Mouse (Mus musculus): ENCODE data around the gene Cd2bp2.

Cd2bp2 gene

GRCm38 (mm10) chr7:127194633-127195029, 1.2 kb downstream of the Cd2bp2 start:
- in situ Hi-C loops (cut with MboI, MseI), result loop anchor here (5.0 to 25.0 kb wide), 3 partner anchors 57 to 1193 kb away; partner anchors contain the start of gene Spn

GRCm38 (mm10) chr7:127194011-127194632, 1.7 kb downstream of the Cd2bp2 start:
- in situ Hi-C loops (cut with MboI, MseI), result loop anchor here (25.0 kb wide), 1 partner anchor 1193 kb away; no protein-coding TSS in a partner anchor

- in situ Hi-C loops (cut with MboI, MseI), result loop anchor here (25.0 kb wide), 1 partner anchor 1194 kb away; no protein-coding TSS in a partner anchor
These were observed 2.9 kb downstream of the Cd2bp2 start for GRCm38 (mm10) chr7:127192989-127193388.

- in situ Hi-C loops (cut with MboI, MseI), result loop anchor here (25.0 kb wide), 1 partner anchor 1197 kb away; no protein-coding TSS in a partner anchor
These were observed 5.2 kb downstream of the Cd2bp2 start for GRCm38 (mm10) chr7:127190672-127191071.

GRCm38 (mm10) chr7:127188305-127189276, 7.3 kb downstream of the Cd2bp2 start:
- in situ Hi-C loops (cut with MboI, MseI), result loop anchor here (25.0 kb wide), 1 partner anchor 1199 kb away; no protein-coding TSS in a partner anchor

GRCm38 (mm10) chr7:127187351-127187750, 8.5 kb downstream of the Cd2bp2 start:
- in situ Hi-C loops (cut with MboI, MseI), result loop anchor here (25.0 kb wide), 1 partner anchor 1200 kb away; no protein-coding TSS in a partner anchor

GRCm38 (mm10) chr7:127185601-127186000, 10.2 kb downstream of the Cd2bp2 start:
- in situ Hi-C loops (cut with MboI, MseI), result loop anchor here (25.0 kb wide), 1 partner anchor 1202 kb away; no protein-coding TSS in a partner anchor

GRCm38 (mm10) chr7:127184720-127185119, 11.1 kb downstream of the Cd2bp2 start:
- in situ Hi-C loops (cut with MboI, MseI), result loop anchor here (25.0 kb wide), 1 partner anchor 1203 kb away; no protein-coding TSS in a partner anchor

- in situ Hi-C loops (cut with MboI, MseI), result loop anchor here (25.0 kb wide), 1 partner anchor 1203 kb away; no protein-coding TSS in a partner anchor
These were observed 12.0 kb downstream of the Cd2bp2 start for GRCm38 (mm10) chr7:127183828-127184227.

GRCm38 (mm10) chr7:127183345-127183744, 12.5 kb downstream of the Cd2bp2 start:
- in situ Hi-C loops (cut with MboI, MseI), result loop anchor here (25.0 kb wide), 1 partner anchor 1204 kb away; no protein-coding TSS in a partner anchor

- in situ Hi-C loops (cut with MboI, MseI), result loop anchor here (25.0 kb wide), 1 partner anchor 1206 kb away; no protein-coding TSS in a partner anchor
These were observed 14.1 kb downstream of the Cd2bp2 start for GRCm38 (mm10) chr7:127181724-127182123.

- in situ Hi-C loops (cut with MboI, MseI), result loop anchor here (25.0 kb wide), 1 partner anchor 1207 kb away; no protein-coding TSS in a partner anchor
These were observed 15.1 kb downstream of the Cd2bp2 start for GRCm38 (mm10) chr7:127180783-127181182.

- in situ Hi-C loops (cut with MboI, MseI), result loop anchor here (25.0 kb wide), 1 partner anchor 1210 kb away; no protein-coding TSS in a partner anchor
These were observed 18.9 kb downstream of the Cd2bp2 start for GRCm38 (mm10) chr7:127176937-127177336.

- in situ Hi-C loops (cut with MboI, MseI), result no loop called here
These were observed 29.3 kb downstream of the Cd2bp2 start for GRCm38 (mm10) chr7:127166501-127166900.

- in situ Hi-C loops (cut with MboI, MseI), result no loop called here
These were observed 30.0 kb downstream of the Cd2bp2 start for GRCm38 (mm10) chr7:127165607-127166493.

GRCm38 (mm10) chr7:127164002-127164401, 31.8 kb downstream of the Cd2bp2 start:
- in situ Hi-C loops (cut with MboI, MseI), result no loop called here

GRCm38 (mm10) chr7:127162546-127162945, 33.3 kb downstream of the Cd2bp2 start:
- in situ Hi-C loops (cut with MboI, MseI), result no loop called here

GRCm38 (mm10) chr7:127157548-127157947, 38.3 kb downstream of the Cd2bp2 start:
- in situ Hi-C loops (cut with MboI, MseI), result no loop called here

- in situ Hi-C loops (cut with MboI, MseI), result no loop called here
These were observed 42.4 kb downstream of the Cd2bp2 start for GRCm38 (mm10) chr7:127153477-127153876.

- in situ Hi-C loops (cut with MboI, MseI), result no loop called here
These were observed 43.4 kb downstream of the Cd2bp2 start for GRCm38 (mm10) chr7:127152464-127152863.

- in situ Hi-C loops (cut with MboI, MseI), result no loop called here
These were observed 47.9 kb downstream of the Cd2bp2 start for GRCm38 (mm10) chr7:127147901-127148300.
